Mouse (Mus musculus) kidney, postnatal 14 days (tissue): ENCODE data around the gene Sema4b.
A peak's percentile ranks its signal among the peaks of the same experiment; 100 is the strongest.

Experiments
- DNase-seq: peaks from one replicate; pipeline ENCODE4 v3.0.0; 2022; ENCODE audit warnings: mixed read lengths

The Sema4b gene

GRCm38 (mm10) chr7:80178037-80178729, 8.5 kb upstream of the Sema4b start:
- no peak for DNase-seq

- DNase-seq = no peak
These were observed 7.3 kb upstream of the Sema4b start for GRCm38 (mm10) chr7:80179327-80179726.

GRCm38 (mm10) chr7:80179790-80180189, 6.9 kb upstream of the Sema4b start:
- no peak for DNase-seq

- no peak for DNase-seq
These were observed 6.4 kb upstream of the Sema4b start for GRCm38 (mm10) chr7:80180202-80180601.

GRCm38 (mm10) chr7:80181078-80181477, 5.6 kb upstream of the Sema4b start:
- DNase-seq = no peak

- DNase-seq = no peak
These were observed 4.5 kb upstream of the Sema4b start for GRCm38 (mm10) chr7:80182139-80182538.

GRCm38 (mm10) chr7:80183466-80183865, 3.2 kb upstream of the Sema4b start:
- no peak for DNase-seq

- DNase-seq = peak; percentile 55
These were observed 2.7 kb upstream of the Sema4b start for GRCm38 (mm10) chr7:80183969-80184368.

GRCm38 (mm10) chr7:80184551-80184950, 2.1 kb upstream of the Sema4b start:
- DNase-seq = no peak

- no peak for DNase-seq
These were observed 1.7 kb upstream of the Sema4b start for GRCm38 (mm10) chr7:80184968-80185367.

- DNase-seq = peak; percentile 87
These were observed 620 bp upstream of the Sema4b start for GRCm38 (mm10) chr7:80186021-80186420.

GRCm38 (mm10) chr7:80187501-80187900, 860 bp downstream of the Sema4b start:
- no peak for DNase-seq

GRCm38 (mm10) chr7:80188579-80189125, 2.0 kb downstream of the Sema4b start:
- no peak for DNase-seq

GRCm38 (mm10) chr7:80189147-80189933, 2.7 kb downstream of the Sema4b start:
- no peak for DNase-seq

- peak; percentile 76 for DNase-seq
These were observed 4.8 kb downstream of the Sema4b start for GRCm38 (mm10) chr7:80191455-80191854.

- peak; percentile 96 for DNase-seq
These were observed 5.8 kb downstream of the Sema4b start for GRCm38 (mm10) chr7:80192226-80193061.

- no peak for DNase-seq
These were observed 7.5 kb downstream of the Sema4b start for GRCm38 (mm10) chr7:80193941-80194739.

- DNase-seq = no peak
These were observed 8.5 kb downstream of the Sema4b start for GRCm38 (mm10) chr7:80195146-80195545.

GRCm38 (mm10) chr7:80195576-80196263, 9.1 kb downstream of the Sema4b start:
- no peak for DNase-seq

GRCm38 (mm10) chr7:80197371-80197770, 10.7 kb downstream of the Sema4b start:
- DNase-seq = no peak
